Mouse (Mus musculus): ENCODE results near the gene Gjb1.

Gjb1 gene

DNA sequence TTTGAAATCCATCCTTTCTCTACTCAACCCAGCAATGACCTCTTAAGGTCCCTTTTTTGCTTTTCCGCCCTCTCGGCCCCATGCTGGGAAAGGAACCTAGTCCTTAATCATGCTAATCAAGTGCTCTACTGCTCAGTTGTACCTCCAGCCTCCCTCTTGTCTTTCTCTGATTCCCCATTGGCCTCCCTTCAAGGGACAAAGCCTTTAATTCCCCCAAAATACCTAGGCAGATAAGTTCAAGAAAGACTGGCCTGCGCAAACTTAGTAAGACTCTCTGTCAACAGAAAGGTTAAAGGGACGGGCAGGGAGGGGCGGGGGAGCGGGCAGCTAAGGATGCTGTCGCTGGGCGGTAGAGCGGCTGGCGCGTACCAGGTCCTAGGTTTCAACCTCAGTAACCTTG lies 20.3 kb downstream of the Gjb1 start:
- intact Hi-C loops (cut with DNase I) = no loop called here

DNA sequence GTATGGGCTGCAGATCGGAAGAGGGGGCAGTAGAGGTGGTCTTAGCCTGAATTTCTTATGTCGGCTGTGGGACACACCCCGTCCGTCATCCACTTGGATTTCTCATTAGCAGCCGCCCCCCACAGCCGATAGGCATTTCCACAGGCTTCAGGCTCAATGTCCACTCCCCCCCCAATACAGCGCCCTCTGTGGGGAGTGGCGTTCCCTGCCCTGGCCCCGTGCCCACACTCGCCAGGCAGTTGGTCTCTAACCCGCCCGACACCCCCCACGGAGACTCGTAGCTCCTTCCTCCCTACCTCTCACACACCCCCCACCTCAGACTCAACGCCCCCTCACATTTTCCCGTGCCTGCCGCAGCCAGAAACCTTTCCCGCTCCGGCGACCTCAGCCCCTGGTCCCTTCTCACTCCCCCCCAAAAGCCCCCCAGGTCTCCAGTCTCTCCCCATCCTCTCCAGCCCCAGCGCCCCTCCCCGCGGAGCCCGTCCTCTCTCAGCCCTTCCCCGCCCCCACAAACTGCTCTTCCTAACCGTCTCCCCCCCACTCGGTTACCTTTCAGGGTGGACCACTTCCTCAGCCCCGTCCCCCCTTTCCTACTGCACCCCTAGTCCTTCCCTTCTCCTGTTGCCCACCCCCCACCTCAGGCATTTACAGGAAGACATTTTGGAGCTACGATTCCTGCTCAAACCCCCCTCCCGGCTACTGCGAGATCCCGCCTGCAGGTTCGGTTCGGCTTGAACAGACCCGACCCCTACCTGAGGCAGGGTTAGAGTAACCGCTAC lies 43.0 kb downstream of the Gjb1 start:
- intact Hi-C loops (cut with DNase I) = no loop called here

- intact Hi-C loops (cut with DNase I) = no loop called here
These were observed 43.8 kb downstream of the Gjb1 start for GRCm38 (mm10) chrX:101419725-101420699.

DNA sequence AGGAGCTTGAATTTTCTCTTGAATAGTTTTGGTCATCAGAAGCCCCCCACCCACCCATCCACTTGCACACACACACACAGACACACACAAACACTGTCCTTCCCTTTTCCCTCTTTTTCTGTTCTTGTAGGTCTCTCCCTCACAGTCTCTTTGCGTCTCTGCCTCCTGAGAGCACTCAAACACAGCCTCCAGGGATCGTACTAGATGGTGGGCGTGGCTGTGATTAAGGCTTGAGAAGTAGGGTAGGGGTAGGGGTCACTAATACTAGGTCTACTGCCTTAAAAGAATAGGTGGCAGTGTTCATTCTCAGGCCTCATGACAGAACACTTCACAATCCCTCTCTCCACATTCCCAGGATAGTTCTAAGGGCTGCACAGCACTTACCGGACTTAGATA lies 44.5 kb downstream of the Gjb1 start, which contains the start of gene Zmym3:
Gene Zmym3, minus strand, starts transcription at position 150 of the 396 bp plus-strand sequence.
- intact Hi-C loops (cut with DNase I) = no loop called here

DNA sequence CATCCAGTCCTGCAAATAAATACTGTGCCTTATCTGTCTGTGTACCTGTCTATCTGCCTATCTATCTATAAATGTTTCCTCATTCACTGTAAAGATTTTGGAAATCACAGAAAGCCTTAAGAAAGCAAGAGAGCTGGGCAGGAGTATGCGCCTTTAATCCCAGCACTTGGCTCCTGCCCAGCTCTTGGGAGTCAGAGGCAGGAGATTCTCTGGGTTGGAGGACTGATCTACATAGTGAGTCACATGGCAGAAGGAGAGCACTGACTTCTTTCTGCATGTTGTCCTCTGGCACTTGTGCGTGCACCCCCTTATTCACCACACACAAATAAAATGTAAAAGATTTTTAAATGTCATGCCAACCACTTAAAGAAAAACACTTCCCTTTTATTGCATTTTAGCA lies 47.3 kb downstream of the Gjb1 start:
- intact Hi-C loops (cut with DNase I) = no loop called here

- intact Hi-C loops (cut with DNase I) = no loop called here
These were observed 51.6 kb downstream of the Gjb1 start for GRCm38 (mm10) chrX:101427774-101428173.

GRCm38 (mm10) chrX:101428785-101429141 lies 52.6 kb downstream of the Gjb1 start:
- intact Hi-C loops (cut with DNase I) = no loop called here

- intact Hi-C loops (cut with DNase I) = no loop called here
These were observed 53.2 kb downstream of the Gjb1 start, which contains the start of gene Nono for GRCm38 (mm10) chrX:101429142-101429949. Nono (plus strand) TSS chrX:101429318.

- intact Hi-C loops (cut with DNase I) = loop anchor here (5.0 kb wide), 1 partner anchor 42 kb away; no protein-coding TSS in a partner anchor
These were observed 53.8 kb downstream of the Gjb1 start for GRCm38 (mm10) chrX:101429976-101430375.
